Mouse (Mus musculus): ENCODE results near the gene Banp. TPM values are rescaled to one million over a fixed set of nuclear protein-coding genes. Genes with fewer than 3 reads are reported as not detected.

Gene Banp
- polyA plus RNA-seq, 1 experiment from 2014 or later = 25.4 TPM

- no peak overlapping the region for H3K4me2 ChIP-seq
These were observed 109.4 kb downstream of the Banp start for GRCm38 (mm10) chr8:122058951-122059350.

GRCm38 (mm10) chr8:122062508-122063223 lies 113.1 kb downstream of the Banp start:
- H3K9ac ChIP-seq = no peak overlapping the region
- H3K4me3 ChIP-seq = no peak overlapping the region
- H3K27me3 ChIP-seq (replicated peaks) = peaks cover 7% of the 10 kb centered on the region
- H3K9me3 ChIP-seq (replicated peaks) = no peaks in the 10 kb centered on the region
- H3K36me3 ChIP-seq = no peaks in the 10 kb centered on the region
- no peak overlapping the region for H3K4me2 ChIP-seq
- 61% methylated on average over 12 of the region's 12 CpGs for WGBS (ENCODE audit: insufficient replicate concordance)
- no peaks in the 10 kb centered on the region for H3K4me1 ChIP-seq
- no peak overlapping the region for H3K27ac ChIP-seq
- no peak for ATAC-seq

More at GRCm38 (mm10) chr8:122058951-122059350, 109.4 kb downstream of the Banp start:
- Histone ChIP-seq H3K36me3 (no peaks in the 10 kb centered on the region), H3K27me3 (replicated peaks) (peaks cover 14% of the 10 kb centered on the region; the same call in 1 of the 2 replicates), H3K4me1 (peaks cover 7% of the 10 kb centered on the region; the same call in 1 of the 2 replicates), H3K27ac (no peak overlapping the region), H3K4me3 (no peak overlapping the region), H3K9ac (no peak overlapping the region), H3K9me3 (replicated peaks) (no peaks in the 10 kb centered on the region)
- 65% methylated on average over 8 of the region's 8 CpGs for WGBS (ENCODE audit: insufficient replicate concordance)
- no peak; the same call in 1 of the 2 replicates for ATAC-seq

- Histone ChIP-seq H3K27ac (no peak overlapping the region), H3K4me2 (no peak overlapping the region), H3K36me3 (no peaks in the 10 kb centered on the region), H3K4me1 (no peaks in the 10 kb centered on the region), H3K9me3 (replicated peaks) (no peaks in the 10 kb centered on the region), H3K27me3 (replicated peaks) (no peaks in the 10 kb centered on the region; the same call in 1 of the 2 replicates), H3K9ac (no peak overlapping the region), H3K4me3 (no peak overlapping the region)
- ATAC-seq = no peak
- 69% methylated on average over 7 of the region's 7 CpGs for WGBS (ENCODE audit: insufficient replicate concordance)
These were observed 114.8 kb downstream of the Banp start for GRCm38 (mm10) chr8:122064353-122064752.

GRCm38 (mm10) chr8:122067783-122068505 lies 118.4 kb downstream of the Banp start:
- no peak overlapping the region for H3K9ac ChIP-seq

GRCm38 (mm10) chr8:122068609-122069008 lies 119.1 kb downstream of the Banp start:
- WGBS (ENCODE audit: insufficient replicate concordance) = 67% methylated on average over 13 of the region's 13 CpGs
- Histone ChIP-seq H3K9me3 (replicated peaks) (no peaks in the 10 kb centered on the region), H3K4me2 (no peak overlapping the region), H3K36me3 (no peaks in the 10 kb centered on the region), H3K27me3 (replicated peaks) (peaks cover 10% of the 10 kb centered on the region), H3K4me3 (no peak overlapping the region), H3K4me1 (no peaks in the 10 kb centered on the region), H3K27ac (no peak overlapping the region), H3K9ac (no peak overlapping the region)
- ATAC-seq = no peak

More at GRCm38 (mm10) chr8:122067783-122068505, 118.4 kb downstream of the Banp start:
- Histone ChIP-seq H3K27me3 (replicated peaks) (peaks cover 10% of the 10 kb centered on the region), H3K4me3 (no peak overlapping the region), H3K9me3 (replicated peaks) (no peaks in the 10 kb centered on the region), H3K27ac (no peak overlapping the region), H3K4me2 (no peak overlapping the region), H3K4me1 (no peaks in the 10 kb centered on the region), H3K36me3 (no peaks in the 10 kb centered on the region)
- WGBS (ENCODE audit: insufficient replicate concordance) = 54% methylated on average over 15 of the region's 15 CpGs
- no peak for ATAC-seq

- no peaks in the 10 kb centered on the region for H3K36me3 ChIP-seq
- ATAC-seq = no peak
- H3K4me3 ChIP-seq = no peak overlapping the region
- no peaks in the 10 kb centered on the region for H3K9me3 ChIP-seq (replicated peaks)
- H3K4me2 ChIP-seq = no peak overlapping the region
- H3K27me3 ChIP-seq (replicated peaks) = peaks cover 10% of the 10 kb centered on the region
- WGBS (ENCODE audit: insufficient replicate concordance) = 60% methylated on average over 11 of the region's 11 CpGs
- H3K27ac ChIP-seq = no peak overlapping the region
- H3K4me1 ChIP-seq = no peaks in the 10 kb centered on the region
- H3K9ac ChIP-seq = no peak overlapping the region
These were observed 119.7 kb downstream of the Banp start for GRCm38 (mm10) chr8:122069281-122069680.

- Histone ChIP-seq H3K4me3 (no peak overlapping the region), H3K9ac (no peak overlapping the region), H3K36me3 (no peaks in the 10 kb centered on the region), H3K4me2 (no peak overlapping the region), H3K9me3 (replicated peaks) (no peaks in the 10 kb centered on the region), H3K27ac (no peak overlapping the region), H3K4me1 (no peaks in the 10 kb centered on the region), H3K27me3 (replicated peaks) (peaks cover 26% of the 10 kb centered on the region)
- 36% methylated on average over 4 of the region's 4 CpGs for WGBS (ENCODE audit: insufficient replicate concordance)
- no peak for ATAC-seq
These were observed 121.6 kb downstream of the Banp start for GRCm38 (mm10) chr8:122071193-122071592.

- no peaks in the 10 kb centered on the region for H3K9me3 ChIP-seq (replicated peaks)
- ATAC-seq = no peak
- WGBS (ENCODE audit: insufficient replicate concordance) = 64% methylated on average over 9 of the region's 9 CpGs
These were observed 124.4 kb downstream of the Banp start for GRCm38 (mm10) chr8:122073964-122074363.

GRCm38 (mm10) chr8:122074442-122074841 lies 124.9 kb downstream of the Banp start:
- H3K4me2 ChIP-seq = no peak overlapping the region
- peaks cover 36% of the 10 kb centered on the region for H3K27me3 ChIP-seq (replicated peaks)
- no peak overlapping the region for H3K4me3 ChIP-seq
- no peaks in the 10 kb centered on the region for H3K4me1 ChIP-seq
- H3K9me3 ChIP-seq (replicated peaks) = no peaks in the 10 kb centered on the region
- no peak for ATAC-seq
- WGBS (ENCODE audit: insufficient replicate concordance) = 59% methylated on average over 9 of the region's 9 CpGs
- no peaks in the 10 kb centered on the region for H3K36me3 ChIP-seq
- no peak overlapping the region for H3K9ac ChIP-seq
- H3K27ac ChIP-seq = no peak overlapping the region

More at GRCm38 (mm10) chr8:122073964-122074363, 124.4 kb downstream of the Banp start:
- no peaks in the 10 kb centered on the region for H3K36me3 ChIP-seq
- H3K9ac ChIP-seq = no peak overlapping the region
- H3K27ac ChIP-seq = no peak overlapping the region
- H3K4me2 ChIP-seq = no peak overlapping the region
- peaks cover 36% of the 10 kb centered on the region for H3K27me3 ChIP-seq (replicated peaks)
- H3K4me3 ChIP-seq = no peak overlapping the region
- H3K4me1 ChIP-seq = no peaks in the 10 kb centered on the region

- WGBS (ENCODE audit: insufficient replicate concordance) = 60% methylated on average over 4 of the region's 4 CpGs
- ATAC-seq = no peak
- H3K9me3 ChIP-seq (replicated peaks) = no peaks in the 10 kb centered on the region
These were observed 125.4 kb downstream of the Banp start for GRCm38 (mm10) chr8:122074977-122075376.

GRCm38 (mm10) chr8:122076183-122076842 lies 126.8 kb downstream of the Banp start:
- Histone ChIP-seq H3K36me3 (no peaks in the 10 kb centered on the region), H3K4me1 (no peaks in the 10 kb centered on the region), H3K4me3 (no peak overlapping the region), H3K9ac (no peak overlapping the region), H3K9me3 (replicated peaks) (no peaks in the 10 kb centered on the region), H3K27ac (no peak overlapping the region), H3K4me2 (no peak overlapping the region), H3K27me3 (replicated peaks) (peaks cover 36% of the 10 kb centered on the region)
- ATAC-seq = no peak
- 30% methylated on average over 23 of the region's 23 CpGs for WGBS (ENCODE audit: insufficient replicate concordance)

More at GRCm38 (mm10) chr8:122074977-122075376, 125.4 kb downstream of the Banp start:
- Histone ChIP-seq H3K9ac (no peak overlapping the region), H3K4me1 (no peaks in the 10 kb centered on the region), H3K36me3 (no peaks in the 10 kb centered on the region), H3K4me2 (no peak overlapping the region), H3K27me3 (replicated peaks) (peaks cover 36% of the 10 kb centered on the region), H3K4me3 (no peak overlapping the region), H3K27ac (no peak overlapping the region)

GRCm38 (mm10) chr8:122078321-122078720 lies 128.8 kb downstream of the Banp start:
- H3K4me2 ChIP-seq = no peak overlapping the region
- no peaks in the 10 kb centered on the region for H3K36me3 ChIP-seq
- H3K4me3 ChIP-seq = no peak overlapping the region
- no peaks in the 10 kb centered on the region for H3K9me3 ChIP-seq (replicated peaks)
- peaks cover 38% of the 10 kb centered on the region for H3K27me3 ChIP-seq (replicated peaks)
- H3K27ac ChIP-seq = no peak overlapping the region
- ATAC-seq = no peak
- no peaks in the 10 kb centered on the region for H3K4me1 ChIP-seq
- 57% methylated on average over 12 of the region's 12 CpGs for WGBS (ENCODE audit: insufficient replicate concordance)
- H3K9ac ChIP-seq = no peak overlapping the region
